Mouse (Mus musculus) forebrain, embryonic 11.5 days (tissue): ENCODE measurements around the gene Neu2. TPM values are rescaled to one million over a fixed set of nuclear protein-coding genes. Genes with fewer than 3 reads are reported as not detected.

Experiments
- ATAC-seq: fragments of 200-750 bp; cut with Nextera tagmentation; replicated peaks from 2 replicates; pipeline ENCODE4 v1.8.0; 2017; ENCODE audit warnings: moderate TSS enrichment; ENCODE audit not compliant: low FRiP score
- DNase-seq: peaks from one replicate; pipeline ENCODE4 v3.0.0-alpha.2; 2017; ENCODE audit warnings: low spot score
- H3K27ac ChIP-seq: fragments of 300-500 bp; sonication (generic); 2 replicates; pipeline ENCODE4 v1.5.1; 2014; ENCODE audit warnings: low read depth, low read length
- H3K27me3 ChIP-seq: fragments of 300-500 bp; sonication (generic); 2 replicates; pipeline ENCODE4 v1.6.1; 2014; ENCODE audit warnings: mild to moderate bottlenecking, low read length, mixed read lengths; ENCODE audit not compliant: control insufficient read depth, insufficient read depth
- H3K36me3 ChIP-seq: fragments of 300-500 bp; sonication (generic); 2 replicates; pipeline ENCODE4 v1.6.1; 2014; ENCODE audit warnings: mild to moderate bottlenecking, low read length, moderate library complexity, mixed read lengths; ENCODE audit not compliant: control insufficient read depth, insufficient read depth
- H3K4me1 ChIP-seq: fragments of 300-500 bp; sonication (generic); replicated peaks from 2 replicates; pipeline ENCODE4 v1.6.1; 2014; ENCODE audit warnings: low read length, mixed read lengths; ENCODE audit not compliant: control insufficient read depth, insufficient read depth
- H3K4me2 ChIP-seq: fragments of 300-500 bp; sonication (generic); 2 replicates; pipeline ENCODE4 v1.6.1; 2014; ENCODE audit warnings: low read depth, mild to moderate bottlenecking, low read length, moderate library complexity, mixed read lengths; ENCODE audit not compliant: severe bottlenecking
- H3K4me3 ChIP-seq: fragments of 300-500 bp; sonication (generic); 2 replicates; pipeline ENCODE4 v1.5.1; 2014; ENCODE audit warnings: low read depth, low read length
- H3K9ac ChIP-seq: fragments of 300-500 bp; sonication (generic); 2 replicates; pipeline ENCODE4 v1.6.1; 2014; ENCODE audit warnings: low read length
- H3K9me3 ChIP-seq: fragments of 300-500 bp; sonication (generic); 2 replicates; pipeline ENCODE4 v1.6.1; 2016; ENCODE audit warnings: low read length, mixed read lengths; ENCODE audit not compliant: control insufficient read depth
- WGBS: fragments of 180-500 bp; shearing (Covaris S2); extraction: QIAGEN DNeasy Blood & Tissue Kit; methylation state at CpG from one replicate; pipeline ENCODE4 v1.1.7; 2014; 5-methylcytosine and 5-hydroxymethylcytosine counted together
- polyA plus RNA-seq: library from polyadenylated mRNA; unstranded; fragments of >200 nt; fragmentation: Nextera tagmentation; extraction: Ambion mirVana; gene quantifications from 2 replicates; pipeline ENCODE4 v1.2.1, GENCODE M21; 2014

Neu2 gene
- polyA plus RNA-seq, 1 experiment from 2014 or later, result not detected

DNA sequence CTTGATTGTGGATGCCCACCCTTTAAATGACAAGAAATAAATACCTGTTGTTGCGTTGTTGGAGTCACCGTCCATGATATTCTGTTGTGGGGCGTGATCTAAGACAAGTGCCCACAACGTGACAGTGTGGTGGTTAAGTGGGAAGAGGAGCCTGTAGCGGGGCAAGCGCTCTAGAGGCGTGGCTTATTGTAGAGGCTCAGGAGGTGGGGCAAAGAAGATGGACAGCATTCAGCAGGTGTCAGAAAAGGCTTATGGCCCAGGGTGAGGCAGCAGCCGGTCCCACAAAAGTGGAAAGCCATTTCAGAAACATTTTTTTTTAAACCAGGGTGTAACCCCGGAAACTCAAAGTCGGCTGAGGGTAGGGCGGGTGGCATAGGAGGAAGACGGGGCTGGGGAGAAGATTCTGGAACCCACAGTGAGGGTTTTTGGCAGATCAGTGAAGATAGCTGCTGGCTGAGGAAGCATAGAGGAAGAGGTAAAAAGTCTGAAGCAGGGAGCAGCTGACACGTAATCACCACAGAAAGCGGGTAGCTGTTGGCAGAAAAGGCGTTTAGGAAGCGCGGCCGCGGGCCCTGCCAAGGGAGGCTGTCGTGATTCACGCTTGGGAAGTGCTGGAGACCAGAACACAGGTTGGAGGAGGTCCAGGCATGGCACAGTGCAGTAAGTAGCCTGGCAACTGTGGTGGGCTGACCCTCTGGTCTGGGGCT is 97.8 kb downstream of the Neu2 start:
- no peak for ATAC-seq

DNA sequence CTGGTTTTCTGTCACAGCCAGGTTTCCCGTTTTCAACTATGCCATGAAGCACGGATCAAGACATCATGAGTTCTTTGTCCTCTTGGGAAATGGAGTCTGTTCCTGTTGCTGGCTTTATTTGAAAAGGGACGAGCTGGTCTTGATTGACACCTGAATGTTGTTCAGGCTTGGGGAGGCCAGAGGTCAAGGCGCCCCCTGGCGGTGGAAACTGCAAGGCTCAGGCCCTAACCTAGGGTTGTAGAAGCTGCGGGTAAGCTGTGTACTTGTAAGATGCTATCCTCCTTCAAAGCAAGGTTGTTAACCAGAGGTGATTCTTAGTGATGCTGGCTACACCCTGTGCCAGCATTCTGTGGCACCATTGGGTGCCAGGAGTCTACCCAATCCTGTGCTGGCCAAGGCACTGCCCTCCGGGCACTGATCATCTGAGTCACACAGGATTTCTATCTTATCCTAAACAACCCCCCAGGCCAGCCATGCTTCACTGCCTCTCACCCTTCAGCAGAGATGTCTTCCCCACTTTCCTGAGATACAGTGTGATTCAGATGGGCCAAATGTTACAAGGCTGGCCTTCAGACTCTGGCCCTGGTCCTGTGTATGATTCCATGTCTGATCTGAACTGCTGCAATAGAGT is 98.8 kb downstream of the Neu2 start:
- Histone ChIP-seq H3K4me1 (no peaks in the 10 kb centered on the region), H3K4me3 (no peak overlapping the region), H3K27me3 (no peaks in the 10 kb centered on the region), H3K36me3 (no peaks in the 10 kb centered on the region), H3K9me3 (no peaks in the 10 kb centered on the region), H3K27ac (no peak overlapping the region), H3K9ac (no peak overlapping the region), H3K4me2 (no peak overlapping the region)
- no peak for ATAC-seq
- peak; percentile 79 for DNase-seq
- WGBS, result 28% methylated on average over 7 of the region's 7 CpGs

More for the DNA sequence above, 97.8 kb downstream of the Neu2 start:
- Histone ChIP-seq H3K9me3 (no peaks in the 10 kb centered on the region), H3K4me1 (no peaks in the 10 kb centered on the region), H3K4me2 (no peak overlapping the region), H3K27ac (no peak overlapping the region), H3K27me3 (no peaks in the 10 kb centered on the region), H3K4me3 (no peak overlapping the region), H3K36me3 (no peaks in the 10 kb centered on the region), H3K9ac (no peak overlapping the region)
- DNase-seq, result no peak
- WGBS, result 83% methylated on average over 21 of the region's 21 CpGs

DNA sequence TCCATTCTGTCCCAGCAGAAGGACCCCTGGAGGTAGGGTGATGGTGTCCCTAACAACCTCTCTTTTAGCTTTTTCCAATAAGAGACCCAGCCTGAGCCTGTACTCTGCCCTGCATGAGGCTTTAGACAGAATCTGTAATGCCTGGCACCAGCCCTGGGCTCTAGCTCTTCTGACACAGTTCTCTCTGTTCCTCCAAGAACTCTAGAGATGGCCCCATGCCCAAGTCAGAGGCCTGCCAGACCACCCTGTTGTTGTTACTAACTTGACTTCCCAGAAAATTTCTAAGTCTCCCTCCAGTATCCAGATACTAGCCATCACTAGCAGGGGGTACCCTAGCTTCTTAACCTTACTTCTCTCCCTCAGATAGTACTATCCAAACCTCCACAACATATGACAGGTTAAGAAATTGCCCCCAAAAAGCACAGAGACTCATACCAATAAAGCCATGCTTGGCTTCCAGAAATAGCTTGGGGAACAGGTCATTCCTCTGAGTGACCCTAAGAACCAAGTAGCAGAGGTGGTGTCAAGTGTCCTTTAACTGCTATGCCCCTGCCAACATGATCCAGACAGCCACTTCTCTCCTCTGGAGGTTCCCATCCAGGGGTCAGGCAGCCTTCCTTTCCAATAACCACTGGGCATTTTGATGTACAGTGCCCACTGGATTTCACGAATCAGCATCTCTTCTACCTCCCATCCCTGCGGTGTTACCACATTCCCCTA is 105.0 kb downstream of the Neu2 start:
- H3K27ac ChIP-seq, result no peak overlapping the region
- no peak overlapping the region for H3K4me2 ChIP-seq
- no peaks in the 10 kb centered on the region for H3K9me3 ChIP-seq
- no peaks in the 10 kb centered on the region for H3K36me3 ChIP-seq
- DNase-seq (no peak), ATAC-seq (no peak)
- no peak overlapping the region for H3K9ac ChIP-seq
- no peak overlapping the region for H3K4me3 ChIP-seq
- no peaks in the 10 kb centered on the region for H3K4me1 ChIP-seq
- H3K27me3 ChIP-seq, result no peaks in the 10 kb centered on the region
- 86% methylated on average over 2 of the region's 2 CpGs for WGBS

DNA sequence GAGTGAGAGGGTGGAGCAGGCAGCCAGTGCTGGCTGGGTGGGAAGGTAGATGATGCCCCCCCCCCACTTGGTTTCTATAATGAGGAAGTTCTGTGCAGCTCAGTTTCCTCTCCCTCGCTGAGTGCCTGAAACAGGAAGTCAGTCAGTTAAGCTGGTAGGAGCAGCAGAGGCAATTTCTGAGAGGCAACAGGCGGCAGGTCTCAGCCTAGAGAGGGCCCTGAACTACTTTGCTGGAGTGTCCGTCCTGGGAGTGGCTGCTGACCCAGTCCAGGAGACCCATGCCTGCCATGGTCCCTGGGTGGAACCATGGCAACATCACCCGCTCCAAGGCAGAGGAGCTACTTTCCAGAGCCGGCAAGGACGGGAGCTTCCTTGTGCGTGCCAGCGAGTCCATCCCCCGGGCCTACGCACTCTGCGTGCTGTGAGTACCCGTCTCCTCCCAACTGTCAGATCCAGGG is 110.6 kb downstream of the Neu2 start, which contains the start of gene Inpp5d:
Inpp5d (plus strand) TSS at position 102 of the 458 bp plus-strand sequence.
- H3K27ac ChIP-seq, result no peak within 1 kb of the TSS
- 84% methylated on average over 12 of the region's 12 CpGs for WGBS
- H3K9ac ChIP-seq, result no peak within 1 kb of the TSS
- no peak within 1 kb of the TSS for H3K4me3 ChIP-seq
- no peaks in the 10 kb centered on the region for H3K9me3 ChIP-seq
- DNase-seq (no peak), ATAC-seq (no peak)
- no peaks in the 10 kb centered on the region for H3K27me3 ChIP-seq
- no peak within 1 kb of the TSS for H3K4me2 ChIP-seq
- no peaks in the 10 kb centered on the region for H3K4me1 ChIP-seq
- H3K36me3 ChIP-seq, result no peaks in the 10 kb centered on the region

DNA sequence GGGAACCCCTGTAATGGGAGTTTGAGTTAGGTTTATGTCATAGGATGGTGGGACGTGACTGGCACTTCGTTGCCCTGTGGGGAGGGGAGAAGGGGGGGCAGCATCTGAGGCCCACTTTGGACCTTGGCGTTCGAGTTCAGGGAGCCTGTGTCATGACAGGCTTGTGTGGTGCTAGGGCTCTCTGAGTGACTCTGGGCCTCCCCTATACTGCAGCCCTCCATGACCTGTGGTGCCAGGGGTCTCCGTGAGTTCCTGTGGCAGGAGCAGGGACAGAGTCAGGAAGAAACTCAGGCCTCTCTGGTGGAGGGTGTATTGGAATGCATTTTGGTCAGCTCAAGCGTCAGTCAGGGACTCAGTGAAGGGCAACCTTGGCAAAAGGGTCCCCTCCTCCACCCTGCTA is 111.0 kb downstream of the Neu2 start:
- Histone ChIP-seq H3K36me3 (no peaks in the 10 kb centered on the region), H3K27me3 (no peaks in the 10 kb centered on the region), H3K4me1 (no peaks in the 10 kb centered on the region), H3K9me3 (no peaks in the 10 kb centered on the region), H3K4me3 (no peak overlapping the region), H3K4me2 (no peak overlapping the region), H3K27ac (no peak overlapping the region), H3K9ac (no peak overlapping the region)
- ATAC-seq, result no peak
- WGBS, result 86% methylated on average over 6 of the region's 6 CpGs
- no peak for DNase-seq

DNA sequence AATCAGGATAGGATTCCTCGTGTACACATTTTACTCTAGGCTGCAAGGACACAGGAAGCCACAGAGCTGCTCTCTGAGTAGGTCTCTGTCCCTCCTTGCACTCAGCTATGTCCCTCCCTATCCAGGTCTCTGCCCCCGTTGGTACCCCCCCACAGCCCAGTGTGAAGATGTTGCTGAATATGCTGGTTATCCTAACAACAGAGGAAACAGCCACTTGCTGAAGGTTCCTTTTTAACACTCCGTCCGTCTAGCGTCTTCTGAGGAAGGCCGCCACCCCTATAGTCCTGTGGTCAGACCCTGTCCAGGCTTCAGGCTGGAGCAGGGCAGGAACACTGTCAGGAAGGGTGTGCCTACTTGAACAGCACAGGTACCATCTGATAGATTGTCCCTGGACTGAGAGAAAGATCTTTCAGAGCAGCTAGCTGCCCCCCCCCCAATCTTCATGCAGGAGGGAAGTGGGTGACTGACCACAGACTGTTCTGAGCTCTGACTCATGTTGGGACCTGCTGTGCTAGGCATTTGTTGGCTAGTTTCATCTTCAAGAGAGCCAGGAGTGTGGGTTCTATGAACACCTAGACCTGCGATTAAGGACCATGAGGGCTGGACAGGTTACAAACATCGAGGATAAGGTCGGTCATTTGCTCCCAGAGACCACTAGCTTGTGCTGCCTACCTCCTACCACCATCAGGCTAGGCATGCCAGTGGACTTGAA is 111.6 kb downstream of the Neu2 start:
- H3K27me3 ChIP-seq, result no peaks in the 10 kb centered on the region
- H3K27ac ChIP-seq, result no peak overlapping the region
- H3K4me2 ChIP-seq, result no peak overlapping the region
- H3K9me3 ChIP-seq, result no peaks in the 10 kb centered on the region
- no peaks in the 10 kb centered on the region for H3K36me3 ChIP-seq
- no peak overlapping the region for H3K4me3 ChIP-seq
- 85% methylated on average over 9 of the region's 9 CpGs for WGBS
- H3K9ac ChIP-seq, result no peak overlapping the region
- DNase-seq, result no peak
- ATAC-seq, result no peak
- H3K4me1 ChIP-seq, result no peaks in the 10 kb centered on the region

DNA sequence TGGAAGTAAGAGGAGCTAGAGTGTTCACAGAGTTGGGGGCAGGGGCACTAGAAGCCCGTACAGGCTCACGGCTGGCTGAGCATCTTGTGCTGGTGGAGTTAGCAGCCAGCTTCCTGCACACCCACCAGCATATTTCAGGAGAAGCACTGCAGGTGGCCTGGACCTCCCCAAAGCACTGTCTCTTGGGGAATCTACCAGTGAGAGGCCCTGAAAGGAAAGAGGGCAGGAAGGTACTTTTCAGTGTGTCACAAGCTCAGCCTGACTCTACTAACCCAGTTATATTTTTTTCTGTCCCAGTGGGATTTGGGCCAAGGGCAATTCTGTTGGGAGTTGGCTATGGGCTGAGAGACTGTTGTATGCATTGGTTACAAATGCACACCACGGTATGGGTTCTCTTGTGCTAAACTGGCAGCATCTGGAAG is 112.2 kb downstream of the Neu2 start:
- Histone ChIP-seq H3K4me2 (no peak overlapping the region), H3K9me3 (no peaks in the 10 kb centered on the region), H3K27me3 (no peaks in the 10 kb centered on the region), H3K9ac (no peak overlapping the region), H3K4me3 (no peak overlapping the region), H3K27ac (no peak overlapping the region), H3K36me3 (no peaks in the 10 kb centered on the region), H3K4me1 (no peaks in the 10 kb centered on the region)
- no peak for DNase-seq
- ATAC-seq, result no peak
- WGBS, result 73% methylated on average over 3 of the region's 3 CpGs

DNA sequence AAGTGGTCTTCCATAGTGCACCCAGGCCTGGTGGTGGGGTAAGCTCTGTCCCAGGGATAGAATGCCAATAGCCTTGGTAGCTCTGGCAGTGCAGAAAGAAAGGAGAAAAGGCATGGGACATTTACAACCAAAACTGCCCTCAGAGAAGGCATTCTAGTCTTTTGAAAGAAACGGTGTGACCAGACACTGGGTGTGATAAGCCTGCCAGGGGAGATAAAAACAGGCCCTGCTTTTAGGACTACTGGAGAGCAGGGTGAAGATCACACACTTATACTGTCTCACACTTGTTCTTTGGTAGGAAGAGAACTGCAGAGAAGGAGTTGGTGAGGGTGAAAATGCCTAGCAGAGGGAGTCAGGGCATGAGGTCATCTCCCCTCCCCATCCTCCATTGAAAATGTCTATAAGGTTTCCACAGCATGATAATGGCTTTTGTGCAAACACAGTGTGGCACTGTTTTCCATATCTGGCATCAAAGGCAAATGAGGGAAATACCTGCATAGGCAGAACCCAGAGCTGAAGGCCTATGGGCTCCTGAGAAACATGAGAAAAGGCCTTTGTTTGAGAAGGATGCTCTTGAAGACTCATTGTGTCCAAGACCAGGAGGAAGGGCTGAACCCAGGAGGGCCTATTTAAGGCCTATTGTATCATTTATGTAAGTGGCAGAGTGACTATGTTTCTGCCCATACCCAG is 114.4 kb downstream of the Neu2 start:
- DNase-seq (no peak), ATAC-seq (no peak)
- no peak overlapping the region for H3K4me2 ChIP-seq
- no peak overlapping the region for H3K9ac ChIP-seq
- no peaks in the 10 kb centered on the region for H3K36me3 ChIP-seq
- no peak overlapping the region for H3K27ac ChIP-seq
- H3K27me3 ChIP-seq, result no peaks in the 10 kb centered on the region
- no peak overlapping the region for H3K4me3 ChIP-seq
- H3K4me1 ChIP-seq, result no peaks in the 10 kb centered on the region
- 72% methylated on average over 1 of the region's 1 CpGs for WGBS
- H3K9me3 ChIP-seq, result no peaks in the 10 kb centered on the region
